Mouse (Mus musculus) layer of hippocampus, adult 18-20 months (tissue): Measurements from ENCODE around the gene Morc4. TPM values are rescaled to one million over a fixed set of nuclear protein-coding genes. Genes with fewer than 3 reads are reported as not detected.

Experiments
- DNase-seq, 2 experiments: peaks; one replicate each; pipeline ENCODE4 v3.0.0; 2022; ENCODE audit warnings: low spot score in 2 of 2
- total RNA-seq, 2 experiments: library from RNA; stranded (reverse); gene quantifications; 2 replicates each; pipeline ENCODE4 v1.2.3; 2021

Morc4 gene
- total RNA-seq, 2 experiments from 2014 or later, result 5.6 to 6.1 TPM

DNA sequence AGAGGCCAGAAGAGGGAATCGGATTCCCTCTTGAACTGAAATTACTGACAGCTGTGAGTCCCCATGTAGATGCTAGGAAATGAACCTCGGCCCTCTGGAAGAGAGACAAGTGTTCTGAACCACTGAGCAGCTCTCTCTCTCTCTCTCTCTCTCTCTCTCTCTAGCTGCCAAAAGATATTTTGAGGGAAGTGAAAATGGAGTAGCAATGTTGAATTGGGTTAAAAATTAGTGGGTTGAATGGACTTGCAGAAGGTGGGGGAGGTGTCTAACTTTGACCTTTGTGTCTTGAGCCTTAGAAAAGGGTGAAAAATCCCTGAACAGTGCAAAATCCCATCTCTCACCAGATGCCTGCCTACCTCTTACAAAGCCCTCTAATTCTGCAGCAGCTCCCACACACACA lies 64.1 kb downstream of the Morc4 start:
- DNase-seq, result no peak

DNA sequence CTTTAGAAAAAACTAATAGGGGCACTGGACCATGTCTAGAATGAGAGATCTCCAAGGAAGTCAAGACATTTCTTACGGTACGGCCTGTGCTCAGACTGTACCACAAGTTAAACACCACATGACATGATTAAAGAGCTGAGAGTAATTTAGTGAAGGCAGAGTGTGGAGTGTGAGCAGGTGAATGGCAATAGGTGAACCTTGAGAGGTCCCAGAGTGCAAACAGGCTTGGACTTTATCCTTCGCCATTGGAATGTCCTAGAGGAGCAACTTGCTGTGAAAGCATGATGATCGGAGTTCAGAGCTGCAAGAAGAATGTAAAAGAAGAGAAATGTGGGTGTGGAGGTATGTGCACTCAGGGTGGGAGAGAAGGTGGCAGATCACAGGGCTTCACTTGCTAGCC lies 65.6 kb downstream of the Morc4 start:
- DNase-seq, result no peak

DNA sequence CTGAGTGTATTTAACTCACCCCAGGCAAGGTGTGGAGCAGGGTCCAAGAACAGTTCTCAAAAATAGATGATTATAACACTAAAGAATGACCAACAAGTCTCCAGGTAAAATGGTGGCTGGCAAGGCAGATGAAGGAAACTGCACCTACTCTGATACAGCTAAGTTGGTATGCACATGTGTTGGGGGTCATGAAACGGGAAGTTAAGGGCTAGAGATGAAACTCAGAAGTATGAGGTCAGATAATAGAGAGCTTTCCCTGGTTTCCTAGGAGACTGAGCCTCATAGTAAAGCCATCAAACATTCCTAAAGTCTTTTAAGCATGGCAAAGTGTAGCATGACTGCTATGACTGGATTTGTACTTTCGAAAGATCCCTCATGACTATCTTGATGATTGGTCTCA lies 68.4 kb downstream of the Morc4 start:
- DNase-seq, result no peak

DNA sequence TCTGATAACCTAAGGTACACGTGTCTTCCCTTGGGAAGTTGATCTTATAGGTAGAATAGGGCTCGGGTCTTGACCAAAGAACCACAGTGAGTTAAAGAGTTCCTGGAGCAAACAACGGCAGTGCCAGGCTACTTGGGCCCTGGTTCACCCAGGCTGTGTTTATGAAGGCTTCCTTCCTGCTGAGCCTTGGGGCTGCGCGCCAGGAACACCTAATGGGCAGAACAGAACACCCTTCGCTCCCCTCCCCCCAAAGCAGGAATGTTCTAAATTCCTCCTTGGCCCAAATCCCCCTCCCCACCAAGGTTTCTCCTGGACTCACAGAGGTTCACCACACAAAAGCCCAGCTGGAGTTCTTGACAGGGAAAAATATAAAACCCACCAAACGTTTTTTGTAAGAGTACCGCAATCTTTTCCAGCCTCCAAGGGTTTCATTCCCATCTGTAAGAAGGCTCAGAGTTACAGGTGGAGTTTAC lies 71.0 kb downstream of the Morc4 start, which contains the start of gene Cldn2:
Gene Cldn2, plus strand, starts transcription at position 423 of the 473 bp plus-strand sequence.
- DNase-seq, result no peak

DNA sequence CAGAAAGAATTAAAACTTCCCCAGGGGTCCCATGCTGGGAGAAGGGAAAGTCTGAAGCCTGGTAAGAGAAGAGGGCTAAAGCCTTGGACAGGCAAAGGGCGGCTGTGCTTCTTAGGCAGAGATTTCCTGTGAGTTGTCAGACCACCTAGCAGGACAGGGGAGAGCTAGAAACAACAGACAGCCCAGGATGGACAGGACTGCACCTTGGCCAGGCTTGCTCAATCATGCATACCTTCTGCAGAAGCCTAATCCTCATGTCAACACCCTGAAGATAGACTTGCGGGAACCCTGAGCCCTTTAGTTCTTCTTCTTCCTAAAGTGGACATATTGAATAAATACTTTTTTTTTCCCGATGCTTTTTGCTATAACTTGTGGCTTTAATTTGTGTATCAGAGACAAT lies 71.5 kb downstream of the Morc4 start:
- DNase-seq, result no peak

DNA sequence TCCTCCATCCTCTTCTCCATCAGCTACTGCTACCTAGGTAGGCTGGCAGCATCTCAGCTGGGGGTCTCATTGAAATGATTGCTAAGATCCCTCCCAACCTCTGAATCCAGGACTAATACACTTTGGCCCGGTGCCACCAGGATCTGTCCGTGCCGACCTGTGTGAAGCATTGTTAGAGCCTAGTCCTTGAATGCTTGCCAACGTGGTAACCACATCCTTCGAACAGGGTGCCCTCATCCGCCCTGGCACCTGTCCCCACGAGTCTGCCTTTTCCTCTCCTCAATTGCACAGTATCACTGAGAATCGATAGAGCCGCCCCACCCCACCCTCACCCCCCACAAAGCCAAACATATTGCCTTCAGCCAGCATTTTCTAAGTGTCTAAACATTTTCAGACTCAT lies 73.6 kb downstream of the Morc4 start:
- DNase-seq, result no peak

DNA sequence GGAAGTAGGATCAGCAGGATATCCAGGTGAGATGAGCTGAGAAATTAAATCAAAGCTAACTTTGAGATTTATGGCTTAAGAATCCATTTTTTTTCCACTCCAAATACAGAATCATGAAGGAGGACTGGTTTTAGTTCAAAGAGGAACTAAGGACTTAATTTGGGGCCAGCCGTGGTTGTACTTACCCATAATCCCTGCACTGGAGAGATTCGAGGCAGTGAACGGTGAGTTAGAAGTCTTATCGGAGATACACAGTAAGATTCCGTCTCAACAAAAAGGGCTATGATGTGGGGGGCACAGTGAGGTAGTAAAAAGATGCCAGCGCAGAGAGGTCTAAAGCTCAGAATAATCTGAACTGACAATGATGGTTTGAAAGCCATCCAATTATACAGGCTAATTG lies 75.4 kb downstream of the Morc4 start:
- DNase-seq, result no peak

DNA sequence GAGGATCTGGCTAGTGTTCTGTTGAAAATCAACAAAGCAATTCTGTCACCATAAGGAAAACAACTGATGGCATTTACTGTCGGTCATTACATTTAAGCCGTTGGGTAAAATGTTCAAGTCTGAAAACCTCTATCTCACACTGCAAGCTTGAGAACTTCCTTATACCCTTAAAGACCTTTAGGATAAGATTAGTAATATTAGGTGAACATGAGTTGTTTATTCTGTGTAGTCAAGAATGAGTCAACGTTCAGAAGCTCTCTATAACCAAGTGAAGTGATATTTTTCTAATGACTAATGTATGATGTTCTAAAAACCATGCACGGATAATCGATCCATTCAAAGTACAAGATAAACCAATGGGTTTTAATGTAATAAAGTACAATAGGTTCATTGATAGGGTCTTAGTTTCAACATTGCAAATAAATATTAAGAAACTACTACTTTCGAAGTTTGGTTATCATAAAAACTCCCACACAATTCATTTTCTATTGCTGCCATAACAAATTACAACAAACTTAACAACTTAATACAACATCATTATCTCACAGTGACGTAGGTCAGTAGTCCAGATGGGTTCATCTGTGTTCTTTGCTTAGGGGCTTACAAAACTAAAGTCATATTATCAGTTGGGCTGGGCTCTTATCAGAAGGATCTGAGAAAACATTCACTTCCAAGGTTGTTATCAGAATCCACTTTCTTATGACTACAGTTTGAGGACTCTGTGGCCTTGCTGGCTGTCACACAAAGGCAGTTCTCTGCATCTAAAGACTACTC lies 77.2 kb downstream of the Morc4 start:
- DNase-seq, result no peak

DNA sequence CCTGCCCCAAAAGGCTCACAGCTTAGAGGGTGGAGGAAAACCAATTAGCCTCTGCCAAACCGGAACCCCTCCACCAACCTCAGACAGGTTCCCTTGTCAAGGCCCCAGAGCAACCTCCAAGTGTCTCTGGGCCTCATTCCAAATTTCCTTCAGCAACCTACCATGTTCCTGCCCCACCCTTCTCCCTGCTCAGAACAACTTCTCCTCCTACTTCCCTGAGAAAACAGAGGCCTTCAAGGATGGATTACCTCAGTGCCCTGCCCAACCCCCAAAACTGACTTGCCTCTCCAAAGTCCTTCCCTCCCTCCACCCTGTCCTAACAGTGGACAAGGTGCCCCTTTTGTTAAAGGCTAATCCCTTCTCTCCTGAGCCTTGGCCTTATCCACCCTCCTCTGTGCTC lies 85.7 kb downstream of the Morc4 start:
- no peak for DNase-seq

DNA sequence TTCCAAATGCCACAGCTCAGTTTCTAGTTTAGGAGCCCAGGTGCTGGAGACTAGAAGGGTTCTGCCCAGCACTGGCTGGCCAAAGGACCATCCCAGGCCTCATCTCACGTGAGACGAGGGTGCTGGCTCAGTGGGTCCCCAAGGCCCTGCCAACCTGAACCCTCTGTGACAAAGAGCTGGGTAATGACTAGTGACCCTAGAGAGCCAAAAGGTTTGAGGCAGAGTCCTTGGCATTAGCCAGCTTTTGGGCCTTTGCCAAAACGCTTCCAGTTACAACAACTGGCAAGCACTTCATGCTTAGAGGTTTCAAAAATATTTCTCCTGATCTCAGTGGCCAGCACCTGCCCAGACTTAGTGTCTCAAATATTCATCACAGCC lies 88.4 kb downstream of the Morc4 start:
- DNase-seq, result no peak

DNA sequence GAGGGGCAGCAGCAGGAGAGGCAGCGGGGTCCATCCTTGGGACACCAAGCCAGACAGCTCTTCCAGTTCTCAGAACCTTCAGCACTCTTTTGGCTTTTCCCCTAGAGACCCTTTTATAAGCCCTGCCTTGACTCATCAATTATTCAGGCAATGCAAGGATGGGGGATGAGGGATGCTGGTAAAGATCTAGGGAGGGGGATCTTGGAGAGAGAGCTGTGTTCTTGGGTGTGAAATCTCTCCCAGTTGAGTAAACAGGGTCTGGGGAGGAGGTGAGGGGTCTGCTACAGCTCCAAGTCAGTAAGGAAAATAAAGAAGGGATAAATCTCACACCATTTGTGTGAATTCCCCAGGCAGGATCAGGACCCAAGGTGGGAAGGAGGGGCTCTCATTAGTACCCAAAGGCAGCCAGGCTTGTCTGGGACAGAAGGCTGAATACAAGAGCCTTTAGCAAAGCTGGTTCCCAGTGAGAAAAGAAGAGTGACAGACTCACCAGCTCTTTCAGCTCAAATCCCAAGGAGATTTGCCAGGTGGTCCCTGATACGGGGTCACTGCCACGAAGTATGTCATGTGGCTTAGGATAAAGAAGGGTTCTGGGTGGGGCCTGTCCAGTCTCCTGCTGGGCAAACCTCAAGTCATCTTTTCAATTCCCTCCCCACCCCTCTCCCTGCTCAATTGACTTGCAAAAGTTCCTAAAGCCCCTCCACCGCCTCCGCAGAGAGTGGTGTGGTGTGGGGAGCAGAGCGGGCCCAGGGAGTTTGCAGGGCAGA lies 89.0 kb downstream of the Morc4 start, which contains the start of gene Ripply1:
Gene Ripply1, minus strand, starts transcription at position 76 of the 767 bp plus-strand sequence.
- DNase-seq, result no peak

DNA sequence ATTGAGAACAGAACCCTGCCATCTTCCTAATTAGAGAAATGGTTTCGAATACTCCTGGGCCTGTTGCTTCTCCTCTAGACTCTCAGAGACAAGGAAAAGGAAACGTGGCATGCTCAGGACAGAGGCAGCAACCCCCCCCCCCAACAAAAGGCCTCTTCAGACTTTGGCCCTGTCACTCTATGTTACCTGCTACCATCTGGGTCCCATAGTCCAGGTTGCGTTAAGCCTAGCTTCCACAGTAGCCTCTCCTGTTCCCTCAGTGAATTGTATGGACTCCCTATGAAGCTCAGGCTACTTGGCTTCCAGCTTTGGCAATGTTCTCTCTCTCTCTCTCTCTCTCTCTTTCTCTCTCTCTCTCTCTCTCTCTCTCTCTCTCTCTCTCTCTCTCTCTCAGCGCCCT lies 89.9 kb downstream of the Morc4 start:
- no peak for DNase-seq

DNA sequence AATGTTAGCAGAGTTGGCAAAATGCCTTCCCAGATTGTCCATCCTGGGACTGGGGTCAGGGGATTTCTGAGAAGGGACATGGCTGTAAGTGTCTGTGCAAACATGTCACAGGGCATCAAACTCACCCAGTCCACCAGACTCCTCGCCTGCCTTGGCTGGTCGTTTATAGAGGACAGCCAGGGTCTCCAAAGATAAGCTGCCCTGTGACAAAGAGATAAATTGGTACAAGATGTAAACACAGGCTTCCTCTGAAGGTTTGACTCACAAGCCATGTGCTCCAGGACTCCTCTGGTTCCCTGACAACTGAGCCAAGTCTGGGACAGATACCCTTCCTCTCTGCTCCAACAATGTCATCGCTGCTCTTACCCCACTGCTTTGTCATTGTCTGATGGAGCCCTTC lies 90.5 kb downstream of the Morc4 start:
- no peak for DNase-seq

DNA sequence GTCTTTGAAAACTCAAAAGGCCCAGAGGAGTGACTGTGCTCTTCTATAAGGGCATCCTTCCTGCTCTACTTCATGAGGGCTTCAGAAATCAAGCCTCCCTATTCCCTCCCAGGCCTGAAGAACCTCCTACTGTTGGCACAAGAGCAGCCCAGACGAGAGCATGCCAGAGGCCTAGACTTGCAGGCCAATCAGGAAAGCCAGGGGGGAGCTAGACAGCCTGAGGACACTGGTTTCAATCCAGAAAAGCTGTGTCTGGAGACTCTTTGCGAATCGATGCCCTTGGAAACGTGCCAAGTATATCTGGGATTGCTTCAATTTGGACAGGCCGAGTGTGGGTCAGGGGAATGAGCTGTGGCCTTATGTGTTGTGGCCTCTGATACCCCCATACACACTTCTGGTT lies 92.1 kb downstream of the Morc4 start:
- no peak for DNase-seq

DNA sequence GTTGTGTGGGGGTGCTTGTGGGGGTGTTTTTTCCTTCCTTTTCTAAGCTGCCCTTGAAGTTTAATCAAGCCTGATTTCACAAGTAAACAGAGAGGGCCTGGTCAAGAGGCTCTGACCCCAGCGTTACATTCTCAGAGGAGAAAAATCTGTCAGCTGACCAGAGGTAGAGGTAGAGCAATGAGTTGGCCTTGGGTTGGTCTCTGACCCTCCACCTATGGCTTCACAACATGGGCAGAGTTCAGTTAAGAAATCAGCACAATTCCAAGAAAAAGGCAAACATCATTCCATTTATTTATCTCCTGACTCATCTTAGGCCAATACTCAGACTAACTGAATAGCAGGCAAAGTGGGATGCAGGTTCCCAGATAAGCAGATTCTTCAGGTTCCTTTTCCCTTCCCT lies 92.6 kb downstream of the Morc4 start:
- no peak for DNase-seq

DNA sequence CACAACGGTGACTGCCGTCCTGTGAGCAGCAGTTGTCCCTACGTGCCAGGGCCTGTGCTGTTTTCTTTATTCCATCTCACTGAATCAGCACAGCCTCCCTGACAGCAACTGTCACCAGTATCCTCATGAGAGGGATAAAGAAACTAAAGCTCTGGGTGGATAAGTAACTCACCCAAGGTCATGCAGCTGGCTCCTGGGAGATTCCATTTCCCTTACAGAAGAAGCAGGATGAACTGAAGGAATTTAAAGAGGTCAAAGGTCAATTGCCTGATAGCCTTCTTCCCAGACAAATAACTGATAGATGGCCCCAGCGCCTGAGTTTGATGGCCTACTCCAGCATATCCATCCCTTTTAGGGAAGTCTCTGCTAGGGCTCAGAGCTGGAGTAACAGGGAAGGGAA lies 94.1 kb downstream of the Morc4 start:
- DNase-seq, result no peak

DNA sequence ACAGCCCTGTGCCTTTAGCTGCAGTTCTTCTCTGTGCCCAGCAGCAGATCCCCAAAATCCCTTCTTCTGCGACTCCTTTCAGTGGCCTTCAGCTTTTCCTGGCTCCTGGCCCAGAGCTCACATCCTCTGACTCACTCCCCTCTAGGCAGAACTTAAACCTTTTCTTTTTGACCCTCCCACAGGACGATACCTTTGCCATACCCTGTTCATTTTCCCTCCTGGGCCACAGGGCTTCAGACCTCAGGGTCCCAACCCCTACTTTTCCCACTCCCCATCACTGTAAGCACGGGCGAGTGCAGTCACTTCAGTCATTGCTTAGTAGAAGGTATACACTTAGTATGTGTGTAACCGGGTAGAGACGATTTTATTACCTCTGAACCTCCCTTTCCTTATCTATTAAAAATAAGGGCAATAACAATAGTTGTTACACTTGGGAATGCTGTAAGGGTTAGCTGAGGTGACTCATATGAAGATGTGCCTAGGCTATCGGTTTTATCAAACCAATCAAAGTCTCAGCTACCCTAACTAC lies 96.3 kb downstream of the Morc4 start:
- DNase-seq, result no peak

DNA sequence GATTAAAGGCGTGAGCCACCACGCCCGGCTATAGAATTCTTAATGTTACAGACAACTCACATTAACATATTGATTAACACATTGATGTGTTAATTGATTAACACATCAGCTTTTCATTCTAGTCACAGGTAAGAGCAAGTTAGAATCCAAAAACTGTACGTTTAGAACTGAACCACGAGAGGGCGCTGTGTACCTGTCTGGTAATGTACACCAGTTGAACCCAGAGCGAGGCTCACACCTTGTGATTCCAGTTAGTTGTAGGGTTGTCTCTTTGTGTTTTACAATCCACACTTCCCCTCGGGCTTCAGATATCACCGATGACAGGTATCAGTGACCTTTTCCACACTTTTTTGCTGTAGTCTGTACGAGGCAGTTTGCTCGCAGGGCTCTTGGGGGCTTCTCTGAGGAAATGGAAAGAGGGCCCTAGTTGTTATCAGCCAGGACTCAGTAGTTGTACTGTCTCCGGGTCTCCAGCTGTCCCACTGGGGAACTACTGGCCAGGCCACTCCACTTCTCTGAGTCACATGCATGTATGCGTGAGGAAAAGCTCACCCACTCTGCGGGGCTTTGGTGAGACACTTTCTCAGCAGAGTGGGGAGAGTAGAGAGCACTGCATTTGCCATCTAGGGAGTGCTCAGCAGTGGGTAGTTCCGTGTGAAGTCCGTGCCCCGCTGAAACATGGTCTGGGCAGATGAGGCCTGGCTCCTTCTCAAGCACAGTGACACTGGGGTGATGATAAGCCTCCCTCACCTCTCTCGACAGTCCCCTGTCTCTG lies 97.0 kb downstream of the Morc4 start:
- peak in 1 of 2 experiments; percentile 44 for DNase-seq
